Mouse (Mus musculus) myocyte (in vitro differentiated cells): Measurements from ENCODE around the gene Ube2d1. TPM values are rescaled to one million over a fixed set of nuclear protein-coding genes. Genes with fewer than 3 reads are reported as not detected.

Experiments
- H3K27me3 ChIP-seq: one replicate; pipeline ENCODE4 v1.6.1; 2011; ENCODE audit not compliant: control insufficient read depth, insufficient read depth, insufficient read length
- H3K36me3 ChIP-seq: one replicate; pipeline ENCODE4 v1.6.1; 2011; ENCODE audit not compliant: control insufficient read depth, insufficient read depth
- H3K4me2 ChIP-seq: one replicate; pipeline ENCODE4 v1.6.1; 2011; ENCODE audit warnings: low read depth, control low read depth
- H3K4me3 ChIP-seq: one replicate; pipeline ENCODE4 v1.5.1; 2011; ENCODE audit warnings: mild to moderate bottlenecking, control low read depth, moderate library complexity
- H3K79me2 ChIP-seq: one replicate; pipeline ENCODE4 v1.6.1; 2011; ENCODE audit not compliant: control insufficient read depth, insufficient read depth
- H3ac ChIP-seq: one replicate; pipeline ENCODE4 v1.6.1; 2011; ENCODE audit not compliant: control insufficient read depth, insufficient read length
- CEBPB ChIP-seq: IDR thresholded peaks from 2 replicates; pipeline ENCODE4 v1.6.1; 2011; ENCODE audit warnings: mild to moderate bottlenecking, moderate library complexity; ENCODE audit not compliant: poor library complexity, insufficient read depth, severe bottlenecking
- E2F4 ChIP-seq: IDR thresholded peaks from one replicate; pipeline ENCODE4 v1.6.1; 2011; ENCODE audit warnings: mild to moderate bottlenecking, control low read depth, moderate library complexity; ENCODE audit not compliant: insufficient read depth
- MAX ChIP-seq: IDR thresholded peaks from one replicate; pipeline ENCODE4 v1.6.1; 2011; ENCODE audit warnings: low read depth, mild to moderate bottlenecking, control low read depth
- MYOD1 ChIP-seq, 3 experiments: IDR thresholded peaks; one replicate each; pipeline ENCODE4 v1.6.1; 2011; ENCODE audit warnings: control low read depth in 2 of 3, low read depth in 2 of 3, mild to moderate bottlenecking in 2 of 3, moderate library complexity in 1 of 3; ENCODE audit not compliant: insufficient read length in 2 of 3, control insufficient read depth in 1 of 3
- MYOG ChIP-seq, 3 experiments: IDR thresholded peaks; one replicate each; pipeline ENCODE4 v1.6.1; 2011; ENCODE audit warnings: control low read depth in 2 of 3, low read depth in 2 of 3, mild to moderate bottlenecking in 2 of 3; ENCODE audit not compliant: insufficient read length in 2 of 3, control insufficient read depth in 1 of 3, insufficient read depth in 1 of 3
- POLR2A ChIP-seq: IDR thresholded peaks from one replicate; pipeline ENCODE4 v1.6.1; 2011; ENCODE audit warnings: low read depth, mild to moderate bottlenecking, control low read depth, moderate library complexity; ENCODE audit not compliant: insufficient read length
- POLR2AphosphoS2 ChIP-seq: IDR thresholded peaks from one replicate; pipeline ENCODE4 v1.6.1; 2011; ENCODE audit warnings: low read depth, control low read depth; ENCODE audit not compliant: insufficient read length
- REST ChIP-seq: IDR thresholded peaks from one replicate; pipeline ENCODE4 v1.6.1; 2011; ENCODE audit warnings: mild to moderate bottlenecking, control low read depth, moderate library complexity; ENCODE audit not compliant: insufficient read depth, insufficient read length
- SRF ChIP-seq: IDR thresholded peaks from one replicate; pipeline ENCODE4 v1.6.1; 2011; ENCODE audit warnings: low read depth; ENCODE audit not compliant: control insufficient read depth, insufficient read length
- TCF12 ChIP-seq: IDR thresholded peaks from one replicate; pipeline ENCODE4 v1.6.1; 2011; ENCODE audit warnings: mild to moderate bottlenecking, control low read depth; ENCODE audit not compliant: poor library complexity, insufficient read depth, severe bottlenecking
- TCF3 ChIP-seq: IDR thresholded peaks from one replicate; pipeline ENCODE4 v1.6.1; 2011; ENCODE audit warnings: low read depth, control low read depth; ENCODE audit not compliant: insufficient read length
- USF1 ChIP-seq: IDR thresholded peaks from one replicate; pipeline ENCODE4 v1.6.1; 2011; ENCODE audit warnings: low read depth, mild to moderate bottlenecking, control low read depth, moderate library complexity
- polyA plus RNA-seq: library from polyadenylated mRNA; unstranded; fragments of >200 nt; fragmentation: generic; extraction: Trizol; gene quantifications from one replicate; pipeline ENCODE4 v1.2.1, GENCODE M21; 2012; ENCODE audit warnings: missing spikeins

The Ube2d1 gene
- polyA plus RNA-seq, 1 experiment: 69.3 TPM

- H3K36me3 ChIP-seq: peaks cover 14% of the 10 kb centered on the region
- H3K4me2 ChIP-seq: no peak overlapping the region
- TF ChIP-seq USF1 (no peak), POLR2A (no peak), TCF12 (no peak), TCF3 (no peak), MYOD1 (IDR thresholded peaks at IDR 0.05; ENCODE audit: control insufficient read depth in 1 of 3, insufficient read length in 2 of 3, low read depth in 2 of 3) (no peak), SRF (no peak), E2F4 (no peak), POLR2AphosphoS2 (no peak), REST (no peak), MAX (no peak), CEBPB (no peak), MYOG (IDR thresholded peaks at IDR 0.05; ENCODE audit: control insufficient read depth in 1 of 3, insufficient read depth in 1 of 3, insufficient read length in 2 of 3, low read depth in 2 of 3) (no peak)
- no peak overlapping the region for H3K4me3 ChIP-seq
- H3K79me2 ChIP-seq: no peaks in the 10 kb centered on the region
- H3ac ChIP-seq: no peak overlapping the region
- no peaks in the 10 kb centered on the region for H3K27me3 ChIP-seq
These were observed 31.9 kb downstream of the Ube2d1 start for GRCm38 (mm10) chr10:71253147-71253546.

DNA sequence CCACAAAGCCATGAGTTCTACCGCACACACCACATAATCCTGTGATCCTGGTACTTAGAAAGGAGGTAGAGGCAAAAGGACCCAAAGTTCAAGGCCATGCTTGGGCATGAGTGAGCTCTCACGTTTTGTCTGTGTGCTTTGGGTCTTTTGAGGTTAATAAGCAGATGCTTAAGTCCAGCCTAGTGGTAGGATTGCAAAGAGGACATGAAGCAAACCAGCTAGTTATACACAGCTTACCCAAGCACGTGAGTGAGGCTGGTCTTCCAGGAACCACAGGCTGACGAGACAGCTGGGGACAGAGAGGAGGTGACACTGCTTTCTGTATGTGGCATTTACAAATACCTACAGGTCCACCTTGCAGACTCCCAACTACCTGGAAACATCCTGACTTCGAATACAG is 32.6 kb downstream of the Ube2d1 start:
- Histone ChIP-seq H3K36me3 (peaks cover 12% of the 10 kb centered on the region), H3K79me2 (no peaks in the 10 kb centered on the region), H3K4me2 (no peak overlapping the region), H3K27me3 (no peaks in the 10 kb centered on the region), H3K4me3 (no peak overlapping the region), H3ac (no peak overlapping the region)
- no peak for TF ChIP-seq POLR2A
- TF ChIP-seq POLR2AphosphoS2: peak; percentile 44
- no peak for TF ChIP-seq TCF3
- no peak for TF ChIP-seq CEBPB

GRCm38 (mm10) chr10:71251846-71252245 is 33.2 kb downstream of the Ube2d1 start:
- Histone ChIP-seq H3K79me2 (no peaks in the 10 kb centered on the region), H3K4me3 (no peak overlapping the region), H3ac (no peak overlapping the region), H3K4me2 (no peak overlapping the region), H3K36me3 (peaks cover 10% of the 10 kb centered on the region), H3K27me3 (no peaks in the 10 kb centered on the region)
- TF ChIP-seq MYOG (IDR thresholded peaks at IDR 0.05; ENCODE audit: control insufficient read depth in 1 of 3, insufficient read depth in 1 of 3, insufficient read length in 2 of 3, low read depth in 2 of 3) (no peak), MYOD1 (IDR thresholded peaks at IDR 0.05; ENCODE audit: control insufficient read depth in 1 of 3, insufficient read length in 2 of 3, low read depth in 2 of 3) (no peak), CEBPB (no peak), POLR2A (no peak)

GRCm38 (mm10) chr10:71251256-71251655 is 33.8 kb downstream of the Ube2d1 start:
- Histone ChIP-seq H3K79me2 (no peaks in the 10 kb centered on the region), H3K4me2 (no peak overlapping the region), H3K36me3 (peaks cover 10% of the 10 kb centered on the region), H3ac (no peak overlapping the region), H3K4me3 (no peak overlapping the region), H3K27me3 (no peaks in the 10 kb centered on the region)
- TF ChIP-seq E2F4 (no peak), MYOD1 (IDR thresholded peaks at IDR 0.05; ENCODE audit: control insufficient read depth in 1 of 3, insufficient read length in 2 of 3, low read depth in 2 of 3) (no peak), USF1 (no peak), CEBPB (no peak), MAX (no peak)

DNA sequence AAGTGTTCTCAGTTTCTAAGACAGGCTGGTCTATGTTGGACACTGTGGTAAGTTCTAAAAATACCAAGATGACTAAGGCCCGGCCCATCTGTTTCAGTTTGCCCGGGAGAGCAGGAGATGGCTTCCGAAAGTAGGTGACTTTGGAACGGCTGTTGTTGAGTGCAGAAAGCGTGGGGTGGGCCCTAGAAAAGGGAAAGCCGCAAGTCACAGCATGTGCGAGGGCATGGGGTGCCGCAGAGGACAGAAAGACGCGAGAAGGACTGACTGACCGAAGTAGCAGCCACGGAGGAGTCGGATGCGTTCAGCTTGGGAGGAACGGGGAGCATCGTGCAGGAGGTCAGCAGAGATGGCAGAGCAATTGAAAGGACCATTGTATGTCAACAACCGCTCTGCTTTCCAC is 34.6 kb downstream of the Ube2d1 start:
- Histone ChIP-seq H3K4me2 (peak overlapping the region; percentile 48), H3K36me3 (peaks cover 8% of the 10 kb centered on the region), H3K79me2 (no peaks in the 10 kb centered on the region), H3K4me3 (no peak overlapping the region), H3ac (no peak overlapping the region), H3K27me3 (no peaks in the 10 kb centered on the region)
- TF ChIP-seq MYOG (IDR thresholded peaks at IDR 0.05; ENCODE audit: control insufficient read depth in 1 of 3, insufficient read depth in 1 of 3, insufficient read length in 2 of 3, low read depth in 2 of 3) (peak in 1 of 3 experiments; percentile 39), MAX (no peak), E2F4 (no peak), TCF12 (no peak)

- TF ChIP-seq SRF (no peak), E2F4 (no peak), USF1 (no peak), MYOD1 (IDR thresholded peaks at IDR 0.05; ENCODE audit: control insufficient read depth in 1 of 3, insufficient read length in 2 of 3, low read depth in 2 of 3) (no peak), POLR2A (no peak), REST (no peak), MAX (no peak), MYOG (IDR thresholded peaks at IDR 0.05; ENCODE audit: control insufficient read depth in 1 of 3, insufficient read depth in 1 of 3, insufficient read length in 2 of 3, low read depth in 2 of 3) (no peak), CEBPB (no peak), TCF3 (no peak), POLR2AphosphoS2 (no peak), TCF12 (no peak)
- Histone ChIP-seq H3K27me3 (no peaks in the 10 kb centered on the region), H3K4me2 (no peak overlapping the region), H3K4me3 (no peak overlapping the region), H3K36me3 (no peaks in the 10 kb centered on the region), H3K79me2 (no peaks in the 10 kb centered on the region), H3ac (no peak overlapping the region)
These were observed 35.8 kb downstream of the Ube2d1 start for GRCm38 (mm10) chr10:71249086-71249880.
